Mouse (Mus musculus): ENCODE data around the gene Ncbp3.

- TF ChIP-seq CTCF (IDR thresholded peaks at IDR 0.05; ENCODE audit: borderline replicate concordance, control insufficient read depth, extremely low read depth, insufficient read depth, low read length, poor library complexity) = no peak
- TF ChIP-seq POLR2A (IDR thresholded peaks at IDR 0.05; ENCODE audit: control insufficient read depth, extremely low read depth, insufficient read depth, low read length, poor library complexity) = no peak
Measured at GRCm38 (mm10) chr11:73134222-73134621, 86.6 kb downstream of the Ncbp3 start.

Data from thymus, adult 2 months (tissue).